In genomic region chr3:148981776-148982175, GRCm38 (mm10) we compare ENCODE assay signal across 11 mouse cellular contexts. TPM values are rescaled to one million over a fixed set of nuclear protein-coding genes. Genes with fewer than 3 reads are reported as not detected.
DNase-seq lines count a peak whose midpoint lies in the region; ATAC-seq and TF ChIP-seq lines count a peak whose summit lies in the region.
"Had no signal": no experiment of that assay in that cellular context is flagged by ENCODE, and none has a peak within 500 bp of the region (broad histone marks: within the 10 kb centered on the region; RNA-seq: fewer than 3 reads in every experiment).

No protein-coding gene starts in this region.

- H3K27me3 ChIP-seq in liver, postnatal 0 days (ENCODE audit: insufficient read depth, low read length): peaks cover 2% of the 10 kb centered on the region; the same call in 1 of the 2 replicates
- no peaks in the 10 kb centered on the region for H3K27me3 ChIP-seq in hindbrain, postnatal 0 days (ENCODE audit: insufficient read depth, low read length)
- H3K27me3 ChIP-seq in neural tube, embryonic 14.5 days (ENCODE audit: control insufficient read depth, insufficient read depth, low read length): no peaks in the 10 kb centered on the region
- H3K27me3 ChIP-seq: limb, embryonic 15.5 days had no signal

- no peak for TF ChIP-seq CTCF in liver, postnatal 0 days (IDR thresholded peaks at IDR 0.05; ENCODE audit: low read depth)
- no peak for TF ChIP-seq CTCF in hindbrain, postnatal 0 days (IDR thresholded peaks at IDR 0.05; ENCODE audit: low read depth)

- ATAC-seq in liver, postnatal 0 days: no peak
- no peak for ATAC-seq in hindbrain, postnatal 0 days
- no peak for ATAC-seq in neural tube, embryonic 14.5 days (ENCODE audit: low read depth)

- peaks cover 8% of the 10 kb centered on the region for H3K4me1 ChIP-seq in liver, postnatal 0 days (ENCODE audit: insufficient read depth)
- H3K4me1 ChIP-seq in hindbrain, postnatal 0 days (ENCODE audit: insufficient read depth, low read length): 0 out of 2 replicates have a peak, but pooled peaks cover 4% of the 10 kb centered on the region
- H3K4me1 ChIP-seq in neural tube, embryonic 14.5 days (ENCODE audit: control insufficient read depth, insufficient read depth, low read length): peaks cover 34% of the 10 kb centered on the region

- 0 out of 2 replicates have a peak overlapping the region, but pooled peaks have one; percentile 26 for H3K4me2 ChIP-seq in liver, postnatal 0 days (ENCODE audit: low read depth, low read length)
- H3K4me2 ChIP-seq in hindbrain, postnatal 0 days (ENCODE audit: low read depth, low read length): peak overlapping the region; percentile 29
- peak overlapping the region; percentile 22; the same call in 1 of the 2 replicates for H3K4me2 ChIP-seq in neural tube, embryonic 14.5 days (ENCODE audit: low read depth, low read length)
- H3K4me2 ChIP-seq: limb, embryonic 15.5 days had no signal

- no peak for TF ChIP-seq EP300 in liver, postnatal 0 days (IDR thresholded peaks at IDR 0.05; ENCODE audit: low read depth)

- no peaks in the 10 kb centered on the region for H3K36me3 ChIP-seq in liver, postnatal 0 days (replicated peaks; ENCODE audit: insufficient read depth, low read length)
- H3K36me3 ChIP-seq in hindbrain, postnatal 0 days (ENCODE audit: insufficient read depth, low read length): no peaks in the 10 kb centered on the region
- H3K36me3 ChIP-seq in neural tube, embryonic 14.5 days (ENCODE audit: control insufficient read depth, insufficient read depth, low read length): no peaks in the 10 kb centered on the region
- H3K36me3 ChIP-seq: G1E; limb, embryonic 15.5 days had no signal

- no peak overlapping the region for H3K4me3 ChIP-seq in liver, postnatal 0 days (ENCODE audit: low read depth, low read length)
- H3K4me3 ChIP-seq in hindbrain, postnatal 0 days (ENCODE audit: low read length): no peak overlapping the region
- H3K4me3 ChIP-seq in neural tube, embryonic 14.5 days (ENCODE audit: low read depth, low read length): peak overlapping the region; percentile 3; the same call in 1 of the 2 replicates
- H3K4me3 ChIP-seq: limb, embryonic 15.5 days had no signal

- no peak overlapping the region for H3K27ac ChIP-seq in liver, postnatal 0 days (ENCODE audit: low read depth)
- H3K27ac ChIP-seq in hindbrain, postnatal 0 days: no peak overlapping the region
- H3K27ac ChIP-seq in neural tube, embryonic 14.5 days (ENCODE audit: low read depth, low read length): no peak overlapping the region
- H3K27ac ChIP-seq: limb, embryonic 15.5 days had no signal

- H3K9ac ChIP-seq in liver, postnatal 0 days (replicated peaks): no peak overlapping the region
- no peak overlapping the region for H3K9ac ChIP-seq in hindbrain, postnatal 0 days (replicated peaks; ENCODE audit: low read length)
- no peak overlapping the region for H3K9ac ChIP-seq in neural tube, embryonic 14.5 days (replicated peaks; ENCODE audit: low read depth, low read length)
- H3K9ac ChIP-seq: limb, embryonic 15.5 days had no signal

- WGBS in liver, postnatal 0 days (ENCODE audit: insufficient replicate concordance): 49% methylated on average over 8 of the region's 8 CpGs
- WGBS in hindbrain, postnatal 0 days: 68% methylated on average over 8 of the region's 8 CpGs
- 30% methylated on average over 8 of the region's 8 CpGs for WGBS in neural tube, embryonic 14.5 days

- no peaks in the 10 kb centered on the region for H3K9me3 ChIP-seq in liver, postnatal 0 days (ENCODE audit: low read length)
- H3K9me3 ChIP-seq in hindbrain, postnatal 0 days (ENCODE audit: low read length): no peaks in the 10 kb centered on the region
- H3K9me3 ChIP-seq in neural tube, embryonic 14.5 days (ENCODE audit: control insufficient read depth, low read length): no peaks in the 10 kb centered on the region
- H3K9me3 ChIP-seq: limb, embryonic 15.5 days had no signal

- peak; percentile 42 for DNase-seq in embryo, embryonic 10.5 days (ENCODE audit: low spot score)
- DNase-seq in embryo, embryonic 10 days (ENCODE audit: low spot score): no peak
- no peak for DNase-seq in liver, postnatal 0 days
- no peak for DNase-seq in liver
- no peak for DNase-seq in hindbrain, postnatal 0 days (ENCODE audit: low spot score)
- no peak for DNase-seq in cerebellum, postnatal 25 days
- DNase-seq in thymus, postnatal 36 days: no peak
- DNase-seq: right cerebral cortex, adult 18-20 months had no signal

RNA-seq across cellular contexts. Expression of gene Adgrl2, which starts 8.6 kb away (rescaled TPM):
- 8.2 and 9.1 TPM in 2 replicates for polyA plus RNA-seq in liver, postnatal 0 days (2015; fragmentation: Nextera tagmentation; extraction: Ambion mirVana)
- 106 and 118 TPM in 2 replicates for total RNA-seq in hindbrain, postnatal 0 days (2014; rRNA removed)
- 81.2 and 82.5 TPM in 2 replicates for polyA plus RNA-seq in hindbrain, postnatal 0 days (2015; fragmentation: Nextera tagmentation; extraction: Ambion mirVana)
- 242 and 243 TPM in 2 replicates for polyA plus RNA-seq in neural tube, embryonic 14.5 days (2014; fragmentation: Nextera tagmentation; extraction: Ambion mirVana)
- polyA plus RNA-seq: G1E had no signal
